Mouse (Mus musculus) kidney, postnatal 4 days (tissue): ENCODE results near the gene Fdxr.
A peak's percentile ranks its signal among the peaks of the same experiment; 100 is the strongest.

Experiments used
- DNase-seq, 2 experiments: peaks; one replicate each; pipeline ENCODE4 v3.0.0; 2021; ENCODE audit warnings: mixed read lengths in 2 of 2

Fdxr gene

DNA sequence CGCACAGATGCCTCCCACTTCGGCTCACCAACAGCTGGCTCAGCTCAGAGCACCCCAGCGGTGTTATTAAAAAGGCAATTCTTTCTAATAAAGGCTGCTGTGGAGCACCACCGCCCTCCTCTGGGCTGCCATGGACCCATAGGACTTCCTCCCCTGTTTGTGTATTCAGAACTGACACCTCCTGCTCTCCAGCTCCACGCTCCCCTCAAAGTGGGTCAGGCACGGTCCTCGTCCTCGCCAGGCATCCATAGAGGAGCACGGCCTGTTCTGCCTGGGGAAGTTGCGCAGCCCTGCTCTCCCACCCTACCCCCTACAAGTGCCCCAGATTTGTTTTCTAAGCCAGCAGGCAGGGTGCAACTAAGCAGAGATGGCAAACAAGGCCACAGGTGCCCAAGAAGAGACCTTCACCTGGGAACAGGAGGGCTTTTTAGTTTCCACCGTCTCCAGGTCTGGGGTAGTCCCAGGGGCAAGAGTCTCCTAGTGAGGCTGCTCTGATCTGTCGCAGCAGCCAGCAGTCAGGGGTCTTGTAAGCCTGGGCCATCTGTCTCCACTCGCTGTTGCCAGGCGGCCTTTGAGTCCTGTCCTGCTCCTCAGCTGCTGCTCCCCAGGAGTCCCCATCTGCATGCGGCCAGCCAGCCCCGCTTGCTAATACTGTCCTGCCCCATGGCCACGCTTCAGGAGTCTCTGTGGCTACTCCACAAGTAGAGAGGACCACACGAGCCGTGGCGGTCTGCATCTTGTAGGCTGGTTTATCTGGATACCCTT is 43.1 kb downstream of the Fdxr start:
- DNase-seq = peak in 1 of 2 experiments; percentile 36

DNA sequence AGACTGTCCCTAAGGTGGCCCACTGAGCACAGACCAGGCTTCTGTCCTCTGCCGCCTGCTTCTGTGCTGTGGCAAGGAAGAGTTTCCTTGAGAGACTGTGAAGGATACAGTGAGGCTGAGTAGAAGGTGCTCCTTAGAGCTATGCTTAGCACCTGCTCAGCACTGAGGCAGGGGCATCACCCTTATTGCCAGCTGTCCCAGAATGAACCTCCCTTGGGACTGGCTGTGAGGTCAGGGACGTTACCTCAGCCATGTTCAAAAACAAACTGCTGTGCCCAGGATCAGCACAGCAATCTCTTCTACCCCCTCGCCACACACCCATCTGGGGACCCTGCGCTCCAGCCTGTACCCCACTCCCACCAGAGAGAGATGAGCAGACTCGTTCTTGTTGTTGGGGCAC is 44.0 kb downstream of the Fdxr start:
- no peak for DNase-seq

DNA sequence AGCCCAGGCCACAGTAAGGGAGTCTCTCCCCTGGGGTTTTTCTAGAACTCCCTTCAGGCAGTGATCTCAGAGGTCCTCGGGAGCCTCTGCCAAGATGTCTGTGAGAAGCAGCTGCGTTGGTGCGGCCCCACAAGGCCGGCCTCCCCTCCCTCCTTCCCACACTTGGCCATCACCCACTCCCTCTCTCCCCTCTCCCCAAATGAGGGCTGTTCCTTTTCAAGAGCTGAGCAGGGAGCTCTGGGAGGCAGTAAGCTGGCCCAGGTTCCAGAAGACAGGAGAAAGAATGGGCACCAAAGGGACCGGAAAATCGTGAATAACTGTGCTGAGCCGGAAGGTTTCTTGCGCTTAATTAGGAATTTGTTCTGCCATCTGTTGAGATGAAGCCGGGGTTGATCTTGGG is 44.9 kb downstream of the Fdxr start:
- DNase-seq = peak in 1 of 2 experiments; percentile 46

DNA sequence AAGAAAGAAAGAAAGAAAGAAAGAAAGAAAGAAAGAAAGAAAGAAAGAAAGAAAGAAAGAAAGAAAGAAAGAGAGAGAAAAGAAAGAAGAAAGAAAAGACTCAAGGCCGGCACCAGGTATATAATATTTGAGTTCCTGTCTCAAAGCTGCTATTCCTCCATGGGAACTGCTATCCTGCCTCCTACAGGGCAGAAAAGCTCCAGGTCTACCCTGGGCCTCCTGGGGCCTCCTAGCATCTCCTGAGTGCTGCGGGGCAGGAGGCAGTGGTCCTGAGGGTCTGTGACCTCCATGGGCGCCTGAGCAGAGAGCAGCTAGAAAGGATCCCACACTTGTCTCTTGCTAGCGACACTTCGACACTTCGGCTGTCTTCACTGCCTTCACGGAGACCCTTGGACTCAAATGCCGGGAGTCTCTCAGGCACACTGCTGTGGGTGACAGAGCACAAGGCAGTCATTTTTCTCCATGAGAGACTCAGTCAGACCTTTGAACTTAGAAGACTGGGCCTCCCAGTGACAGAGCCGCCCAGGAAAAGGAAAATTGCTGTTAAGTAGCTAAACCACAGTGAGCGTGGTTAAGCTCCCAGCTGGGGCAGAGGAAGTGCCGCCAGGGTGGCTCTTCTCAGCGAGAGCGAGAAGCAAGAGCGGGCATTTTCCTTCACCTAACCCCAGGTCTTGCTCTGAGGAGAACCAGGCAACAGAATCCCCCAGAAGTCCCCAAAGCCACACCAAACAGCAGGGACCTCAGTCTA is 45.5 kb downstream of the Fdxr start:
- peak; percentile 41 to 57 for DNase-seq

GRCm38 (mm10) chr11:115229021-115229930 is 47.6 kb downstream of the Fdxr start:
- DNase-seq = no peak

GRCm38 (mm10) chr11:115228430-115228829 is 48.4 kb downstream of the Fdxr start:
- DNase-seq = no peak

DNA sequence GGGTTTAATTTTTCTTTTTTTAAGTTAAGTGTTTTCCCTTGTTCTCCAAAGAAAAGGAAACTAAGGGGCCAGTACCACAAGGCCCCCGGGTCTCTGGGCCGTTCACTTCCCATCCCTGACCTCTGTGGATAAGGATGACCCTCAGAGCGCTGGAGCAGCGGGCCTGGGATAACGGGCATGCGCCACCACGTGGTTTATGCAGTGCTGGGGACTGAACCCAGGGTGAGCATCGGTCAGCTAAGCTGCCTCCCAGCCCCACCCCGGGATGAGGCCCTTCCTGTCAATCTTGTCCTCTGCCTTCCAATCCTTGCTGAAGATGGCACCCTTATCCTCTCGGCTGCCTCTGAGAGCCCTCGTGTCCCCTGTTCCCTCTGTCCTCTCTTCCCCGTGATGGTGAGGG is 49.2 kb downstream of the Fdxr start:
- no peak for DNase-seq

DNA sequence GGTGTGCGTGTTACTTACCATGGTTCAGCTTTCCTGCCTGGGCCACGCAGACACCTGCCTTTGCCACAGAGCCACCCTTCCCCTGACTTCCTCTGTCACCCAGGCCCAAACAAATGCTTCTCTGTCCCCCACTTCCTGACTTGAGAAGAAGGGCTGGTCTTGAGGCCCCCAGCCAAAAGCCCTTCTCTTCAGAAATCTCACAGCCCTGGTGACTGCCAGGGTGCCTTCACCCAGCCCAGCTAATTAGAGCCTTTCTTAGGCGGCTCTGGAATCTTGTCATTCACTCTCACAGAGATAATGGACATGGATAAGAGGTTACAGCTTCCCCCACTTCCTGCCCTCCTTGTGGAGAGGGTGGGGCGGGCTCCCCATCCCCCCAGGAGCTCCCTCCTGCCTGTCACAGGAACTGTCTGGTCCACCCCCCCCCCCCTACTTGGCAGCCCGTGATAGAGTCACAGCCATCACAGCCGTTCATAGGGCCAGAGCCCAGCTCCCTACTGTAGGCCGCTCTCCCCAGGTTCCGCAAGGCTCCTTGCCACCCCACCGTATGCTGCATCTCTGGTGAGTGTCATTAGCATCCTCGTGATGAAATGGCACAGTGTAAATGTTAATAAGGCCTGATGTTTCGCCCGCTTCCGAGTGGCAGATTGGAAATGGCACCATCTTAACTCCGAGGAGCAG is 49.9 kb downstream of the Fdxr start:
- no peak for DNase-seq

- no peak for DNase-seq
Measured at GRCm38 (mm10) chr11:115225301-115225700, 51.5 kb downstream of the Fdxr start.

DNA sequence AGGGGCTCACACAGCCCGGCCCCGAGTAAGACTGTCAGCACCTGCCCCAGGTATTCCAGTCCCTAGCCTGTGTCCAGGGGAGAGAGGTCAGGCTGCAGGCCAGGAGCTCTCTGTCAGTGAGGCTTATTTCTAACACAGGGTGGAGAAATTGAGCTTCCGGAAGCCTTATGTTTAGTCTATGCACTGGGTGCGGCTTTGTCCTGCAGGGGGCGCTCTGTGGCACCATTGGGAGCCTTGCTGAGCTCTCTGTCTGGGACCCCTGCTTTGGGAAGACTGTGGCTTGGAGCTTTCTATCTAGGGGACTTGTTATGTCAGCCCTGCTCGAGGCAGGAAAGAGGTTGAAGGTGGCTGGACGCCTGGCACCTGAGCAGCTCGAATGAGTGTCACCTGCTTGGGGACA is 52.0 kb downstream of the Fdxr start:
- peak; percentile 83 to 86 for DNase-seq

GRCm38 (mm10) chr11:115223877-115224276 is 53.0 kb downstream of the Fdxr start:
- DNase-seq = no peak

DNA sequence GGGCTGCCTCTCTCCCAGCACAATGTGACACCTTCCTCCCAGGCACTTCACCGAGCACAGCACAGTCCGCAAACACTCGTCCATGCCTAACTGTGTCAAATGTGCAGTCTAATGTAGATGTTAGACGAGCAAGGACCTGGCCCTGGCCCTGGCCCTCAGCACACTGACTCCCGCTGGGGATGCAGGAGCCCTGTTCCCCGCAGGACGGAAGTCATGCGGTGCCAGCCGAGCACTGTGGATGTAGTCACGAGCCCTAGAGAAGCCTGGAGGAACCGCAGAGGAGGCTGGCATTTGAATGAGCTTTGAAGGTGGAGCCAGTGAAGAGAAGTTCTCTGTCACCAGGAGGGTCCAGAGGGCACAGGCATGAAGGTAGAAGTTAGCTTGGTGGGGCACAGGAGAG is 53.4 kb downstream of the Fdxr start:
- DNase-seq = no peak

DNA sequence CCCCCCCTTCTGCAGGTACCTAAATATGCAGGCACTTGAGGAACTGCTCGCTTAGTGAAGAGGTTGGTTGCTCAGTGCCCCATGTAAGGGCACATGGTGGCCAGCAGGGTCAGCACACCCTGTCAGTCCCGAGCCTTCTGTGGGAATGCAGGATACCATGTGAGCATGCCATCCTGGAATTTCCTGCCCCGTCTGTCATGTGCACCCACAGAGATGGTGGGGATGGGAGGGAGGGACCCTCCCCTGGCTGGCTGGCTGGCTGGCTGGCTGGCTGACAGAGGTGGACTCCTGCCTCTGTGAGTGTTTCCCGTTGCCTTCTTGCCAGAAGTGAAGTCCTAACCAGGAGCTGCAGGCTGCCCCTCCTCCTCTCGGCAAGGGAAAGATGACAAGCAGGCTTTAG is 54.3 kb downstream of the Fdxr start:
- DNase-seq = peak in 1 of 2 experiments; percentile 39

- peak; percentile 60 to 72 for DNase-seq
Measured at GRCm38 (mm10) chr11:115222077-115222476, 54.8 kb downstream of the Fdxr start.

DNA sequence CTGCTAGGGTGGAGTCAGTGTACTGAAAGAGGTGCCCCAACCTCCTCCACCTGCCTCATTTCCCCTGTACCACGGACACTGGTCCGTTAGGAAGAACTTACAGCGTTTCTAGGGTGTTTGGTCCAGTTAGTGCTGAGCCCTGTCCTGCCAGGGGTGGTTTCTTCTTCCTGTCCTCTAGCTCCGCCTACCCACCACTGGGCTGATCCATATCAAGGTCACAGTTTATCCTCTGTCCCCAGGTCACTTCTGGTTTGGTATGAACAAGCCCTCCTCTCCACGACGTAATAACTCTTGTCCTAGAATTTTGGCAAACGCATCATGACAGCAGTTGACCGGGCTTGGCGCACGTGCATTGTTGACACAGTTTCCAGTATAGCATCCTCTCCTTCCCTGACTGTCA is 57.2 kb downstream of the Fdxr start:
- DNase-seq = no peak

DNA sequence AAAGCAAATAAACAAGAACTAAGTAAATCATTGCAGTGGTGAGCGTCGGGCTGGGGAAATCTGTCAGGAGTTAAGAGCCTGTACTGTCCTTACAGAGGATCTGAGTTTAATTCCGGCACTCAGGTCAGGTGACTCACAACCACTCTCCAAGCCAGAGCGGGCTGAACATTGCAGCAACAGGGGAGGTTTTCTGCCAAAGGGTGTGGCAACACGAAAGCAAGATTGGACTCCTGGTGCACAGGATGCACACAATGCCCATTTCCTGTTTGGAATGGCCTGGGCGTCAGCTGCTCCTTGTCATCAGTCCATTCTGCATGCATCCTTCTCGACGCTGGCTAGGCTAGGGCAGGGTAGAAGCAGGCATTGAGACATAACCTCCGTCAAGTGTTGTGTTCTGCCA is 57.6 kb downstream of the Fdxr start:
- peak in 1 of 2 experiments; percentile 18 for DNase-seq
